Mouse (Mus musculus) layer of hippocampus, adult 8-10 months (tissue): ENCODE measurements around the gene Ralgps2. TPM values are rescaled to one million over a fixed set of nuclear protein-coding genes. Genes with fewer than 3 reads are reported as not detected.

Experiments used
- DNase-seq, 2 experiments: peaks; one replicate each; pipeline ENCODE4 v3.0.0; 2022; ENCODE audit warnings: low spot score in 2 of 2
- total RNA-seq, 4 experiments: library from RNA; stranded (reverse); gene quantifications; 2 replicates each; pipeline ENCODE4 v1.2.4; 2022

Gene Ralgps2
- 10 to 100 TPM; 53.1 to 76.0 (median 68.5) TPM for total RNA-seq

- peak in 1 of 2 experiments; percentile 45 for DNase-seq
These were observed at the start of gene Ralgps2 for GRCm38 (mm10) chr1:156939251-156940141. Ralgps2 (minus strand) TSS chr1:156939626.

DNA sequence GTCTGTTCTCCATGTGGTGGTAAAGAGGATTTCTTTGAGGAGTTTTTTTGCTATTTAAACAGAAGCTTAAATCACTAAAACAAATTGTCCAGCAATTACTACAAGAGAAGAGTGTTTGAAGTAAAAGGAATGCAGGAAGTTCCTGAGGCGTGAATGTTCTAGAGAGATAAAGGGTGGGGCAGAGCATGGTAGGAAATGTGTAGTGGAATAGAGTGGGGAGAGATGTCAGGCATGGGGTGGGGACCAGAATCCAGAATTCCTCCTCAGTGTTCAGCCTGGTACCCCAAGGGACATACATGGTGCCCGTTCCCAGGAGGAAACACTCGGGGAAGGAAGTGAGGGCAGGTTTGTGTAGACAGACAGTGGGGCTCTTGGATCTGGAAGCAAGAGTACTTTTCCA lies 48.1 kb upstream of the Ralgps2 start:
- DNase-seq: no peak

GRCm38 (mm10) chr1:156986641-156987345 lies 47.4 kb upstream of the Ralgps2 start:
- no peak for DNase-seq

DNA sequence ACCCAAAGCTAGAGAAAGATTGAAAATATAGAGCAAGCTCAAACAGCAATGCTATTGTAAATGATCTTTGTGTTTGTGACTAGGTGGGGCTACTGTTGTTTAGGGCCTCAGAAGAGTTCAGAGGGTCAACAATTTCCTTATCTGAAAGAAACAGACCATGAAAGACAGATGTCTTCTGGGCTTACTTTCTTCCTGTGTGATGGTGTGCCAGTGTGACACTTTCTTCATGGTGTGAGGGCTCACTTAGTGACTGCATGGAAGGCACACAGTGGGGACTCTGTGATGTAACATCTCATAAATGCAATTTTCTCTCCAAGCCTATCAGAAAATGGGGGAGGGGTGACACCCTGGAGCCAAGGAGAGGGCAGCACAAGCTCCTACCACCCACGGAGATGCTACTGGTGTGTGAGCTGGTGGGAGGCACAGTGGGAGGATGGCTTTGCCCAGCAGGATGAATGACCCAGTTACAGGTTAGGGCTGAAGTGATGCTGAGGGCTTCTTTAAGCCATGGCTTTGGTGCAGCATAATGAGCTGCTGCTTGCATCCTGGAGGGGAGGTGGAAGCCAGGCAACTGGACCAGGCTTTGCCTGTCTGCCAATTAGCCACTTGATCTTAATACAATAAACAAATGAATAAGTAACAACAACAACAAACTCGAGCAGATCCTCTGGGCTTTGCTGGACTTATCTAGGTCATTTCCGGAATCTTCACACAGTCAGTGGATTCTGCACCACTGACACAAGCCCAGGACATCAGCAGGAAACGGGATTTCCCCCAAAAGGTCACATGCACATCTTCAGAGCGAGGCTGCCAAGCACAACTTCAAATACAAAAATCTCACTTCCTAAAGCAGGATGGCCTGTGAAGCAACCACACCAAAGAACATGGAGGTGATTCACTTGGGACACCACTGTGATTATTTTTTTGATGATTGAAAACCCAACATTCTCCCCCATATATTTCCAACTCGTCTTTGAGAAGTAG lies 46.5 kb upstream of the Ralgps2 start:
- no peak for DNase-seq

- no peak for DNase-seq
These were observed 43.8 kb upstream of the Ralgps2 start for GRCm38 (mm10) chr1:156983009-156983870.

DNA sequence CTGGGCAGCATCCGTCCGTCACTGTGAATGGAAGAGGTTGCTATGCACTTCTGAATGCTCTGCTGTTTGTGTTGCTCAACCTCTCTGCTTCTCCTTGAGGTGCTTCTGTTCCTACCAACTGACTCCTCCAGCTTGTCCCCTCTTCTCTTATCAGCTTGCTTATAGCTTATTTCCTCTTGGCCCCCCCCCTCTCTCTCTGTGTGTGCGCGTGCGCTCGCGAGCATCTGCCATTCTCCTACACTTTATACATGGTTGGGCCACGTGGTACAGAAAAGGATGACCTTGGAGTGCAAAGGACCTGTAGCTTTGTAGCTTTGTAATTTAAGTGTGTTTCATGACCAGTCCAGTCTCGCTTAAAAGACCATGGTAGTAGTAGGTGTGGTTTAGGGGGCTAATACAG lies 42.5 kb upstream of the Ralgps2 start:
- no peak for DNase-seq

- no peak for DNase-seq
These were observed 40.3 kb upstream of the Ralgps2 start for GRCm38 (mm10) chr1:156979722-156980121.

DNA sequence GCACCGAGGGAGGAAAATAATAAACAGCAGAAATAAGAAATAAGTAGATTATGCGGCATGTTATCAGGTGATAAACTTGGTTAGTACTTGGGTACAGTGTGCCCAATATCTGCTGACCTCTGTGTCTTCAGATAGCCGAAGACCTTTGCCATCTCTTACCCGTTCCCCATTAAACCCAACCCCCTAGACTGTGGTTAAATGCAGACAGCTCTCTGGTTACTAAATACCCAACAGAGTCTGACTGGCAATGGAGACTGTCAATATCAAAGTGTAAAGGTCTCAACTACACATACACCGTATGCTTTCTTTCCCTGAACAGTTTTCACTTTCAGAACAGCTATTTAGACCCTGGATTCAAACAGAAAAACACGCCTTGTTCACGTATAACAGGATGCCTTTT lies 39.2 kb upstream of the Ralgps2 start:
- no peak for DNase-seq

DNA sequence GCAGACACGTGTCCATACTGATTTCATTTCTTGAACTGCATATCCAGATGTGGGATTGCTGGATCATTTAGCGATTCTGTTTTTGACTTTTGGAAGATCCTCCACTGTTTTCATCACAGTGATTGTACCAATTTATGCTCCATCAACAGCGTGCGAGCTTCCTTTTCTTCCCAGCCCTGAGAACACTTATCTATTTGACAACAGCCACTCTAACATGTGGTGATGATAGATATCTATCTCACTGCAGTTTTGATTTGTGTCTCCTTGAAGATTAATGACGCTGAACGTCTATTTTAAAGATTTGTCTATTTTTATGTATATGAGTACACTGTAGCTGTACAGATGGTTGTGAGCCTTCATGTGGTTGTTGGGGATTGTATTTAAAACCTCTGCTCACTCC lies 34.4 kb upstream of the Ralgps2 start:
- DNase-seq: no peak

- no peak for DNase-seq
These were observed 33.0 kb upstream of the Ralgps2 start for GRCm38 (mm10) chr1:156972391-156972790.

DNA sequence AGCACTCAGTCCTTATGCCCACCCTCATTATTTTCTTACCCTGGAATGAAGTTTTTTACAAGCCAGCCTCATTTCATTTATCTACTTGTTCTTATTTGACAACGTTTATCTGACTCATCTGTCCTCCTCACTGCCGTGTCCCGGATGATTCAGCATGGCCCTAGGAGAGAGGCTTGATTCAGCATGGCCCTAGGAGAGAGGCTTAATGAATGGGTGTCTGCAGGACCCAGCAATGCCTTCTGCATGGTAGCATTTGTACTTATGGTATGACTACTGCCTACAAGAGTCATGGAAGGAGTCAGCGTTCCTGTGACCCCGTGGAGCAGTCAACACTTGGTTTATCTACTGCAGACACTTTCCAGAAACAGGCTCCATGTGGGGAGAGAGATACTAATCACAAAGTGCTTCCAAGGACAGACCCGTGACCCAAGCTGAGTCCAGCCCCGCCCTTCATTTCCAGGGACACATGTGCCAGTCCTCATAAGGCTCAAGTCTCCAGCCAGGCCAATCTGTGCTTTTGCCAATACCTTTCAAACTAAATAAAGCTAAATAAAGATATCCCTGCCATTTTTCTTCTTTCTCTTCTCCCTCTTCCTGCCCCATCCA lies 31.9 kb upstream of the Ralgps2 start:
- DNase-seq: no peak

DNA sequence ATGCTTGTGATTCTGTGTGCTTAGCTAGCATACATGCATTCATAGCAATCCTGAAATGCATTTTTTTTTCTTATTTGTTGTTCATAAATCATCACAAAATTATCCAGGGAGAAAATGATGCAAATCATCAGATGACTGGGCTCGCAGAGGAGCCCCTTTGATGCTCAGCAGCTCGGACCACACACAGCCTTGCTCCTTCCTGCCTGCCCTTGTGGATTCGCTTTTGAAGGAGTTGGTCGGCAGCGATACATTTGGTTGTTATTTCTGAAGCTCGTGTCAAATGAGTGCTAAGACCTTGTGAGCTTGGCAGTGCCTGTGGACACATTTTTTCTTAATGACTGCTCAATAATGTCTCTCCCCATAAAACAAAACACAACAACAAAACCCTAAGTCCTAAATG lies 31.2 kb upstream of the Ralgps2 start:
- no peak for DNase-seq

GRCm38 (mm10) chr1:156968107-156968506 lies 28.7 kb upstream of the Ralgps2 start:
- DNase-seq: no peak

DNA sequence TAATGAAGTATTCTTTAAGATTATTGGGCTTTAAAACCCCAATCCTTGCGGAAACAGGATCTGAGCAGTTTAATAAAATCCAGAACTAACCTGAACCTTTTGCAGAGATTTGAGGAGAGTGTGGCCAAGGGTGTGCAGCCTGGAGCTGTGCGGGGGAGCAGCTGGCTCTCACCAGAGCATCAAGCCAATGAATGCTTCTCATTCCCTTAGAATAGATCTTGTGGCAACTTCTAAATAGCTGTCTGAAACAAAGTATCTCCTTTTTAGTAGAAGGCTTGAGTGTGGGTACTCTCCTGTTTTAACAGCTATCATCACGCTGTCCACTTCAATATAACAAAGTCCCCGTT lies 25.1 kb upstream of the Ralgps2 start:
- no peak for DNase-seq

DNA sequence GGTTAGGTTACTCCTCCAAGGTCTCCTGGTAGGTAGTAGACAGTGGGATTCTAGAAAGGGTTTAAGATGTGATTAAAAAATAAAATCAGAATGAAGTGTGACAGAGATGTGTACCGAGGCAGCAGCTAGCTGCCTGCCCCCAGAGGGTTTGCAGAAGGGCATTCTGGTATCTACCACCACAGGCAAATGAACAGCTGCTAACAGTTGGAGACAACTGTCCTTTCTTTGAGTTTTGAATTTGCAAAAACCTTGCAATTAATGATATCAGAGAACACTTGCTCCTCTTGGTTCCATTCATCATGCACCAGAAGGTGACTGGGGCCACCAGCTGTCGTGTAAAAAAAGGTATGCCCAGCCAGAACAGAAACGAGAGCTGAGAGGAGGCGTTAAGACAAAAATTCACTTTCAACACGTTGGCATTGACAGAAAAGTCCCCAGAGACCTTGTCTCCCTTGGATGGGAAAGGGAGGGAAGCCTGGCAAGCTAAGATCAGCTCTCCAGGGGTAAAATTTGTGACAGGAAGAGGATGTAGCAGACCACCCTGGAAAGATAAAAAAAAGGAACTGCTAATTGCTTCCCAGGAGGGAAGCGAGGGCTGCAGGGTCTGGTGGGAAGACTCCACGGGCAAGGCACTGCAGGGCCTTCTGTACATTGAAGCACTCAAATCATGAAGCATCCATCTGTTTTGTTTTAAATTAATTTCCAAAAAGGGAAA lies 24.6 kb upstream of the Ralgps2 start:
- peak in 1 of 2 experiments; percentile 14 for DNase-seq

- no peak for DNase-seq
These were observed 22.2 kb upstream of the Ralgps2 start for GRCm38 (mm10) chr1:156961481-156962265.

- no peak for DNase-seq
These were observed 19.6 kb upstream of the Ralgps2 start for GRCm38 (mm10) chr1:156959004-156959403.

DNA sequence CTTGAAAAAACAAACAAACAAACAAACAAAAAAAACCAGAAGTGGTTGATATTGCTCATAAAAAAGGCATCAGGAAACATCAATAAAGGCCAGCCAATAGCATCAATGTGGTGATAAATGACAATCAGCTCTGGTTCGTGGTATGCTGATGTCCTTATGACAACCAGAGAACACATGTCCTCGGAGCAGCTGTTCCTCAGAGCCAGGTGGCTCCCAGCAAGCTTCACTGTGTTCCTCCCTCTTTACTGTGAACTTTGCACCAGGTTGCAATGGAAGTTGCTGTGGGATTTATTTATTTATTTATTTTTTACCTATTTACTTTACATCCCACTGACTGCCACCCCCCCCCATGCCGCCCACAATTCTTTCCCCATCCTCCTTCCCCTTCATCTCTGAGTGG lies 17.9 kb upstream of the Ralgps2 start:
- DNase-seq: no peak
